Mouse (Mus musculus) layer of hippocampus, adult 18-20 months (tissue): ENCODE measurements around the gene D630045J12Rik. TPM values are rescaled to one million over a fixed set of nuclear protein-coding genes. Genes with fewer than 3 reads are reported as not detected.

ENCODE experiments used
- DNase-seq, 2 experiments: peaks; one replicate each; pipeline ENCODE4 v3.0.0; 2022; ENCODE audit warnings: low spot score in 2 of 2
- total RNA-seq, 2 experiments: library from RNA; stranded (reverse); gene quantifications; 2 replicates each; pipeline ENCODE4 v1.2.3; 2021

D630045J12Rik gene
- total RNA-seq, 2 experiments from 2014 or later = 35.1 to 36.3 TPM

DNA sequence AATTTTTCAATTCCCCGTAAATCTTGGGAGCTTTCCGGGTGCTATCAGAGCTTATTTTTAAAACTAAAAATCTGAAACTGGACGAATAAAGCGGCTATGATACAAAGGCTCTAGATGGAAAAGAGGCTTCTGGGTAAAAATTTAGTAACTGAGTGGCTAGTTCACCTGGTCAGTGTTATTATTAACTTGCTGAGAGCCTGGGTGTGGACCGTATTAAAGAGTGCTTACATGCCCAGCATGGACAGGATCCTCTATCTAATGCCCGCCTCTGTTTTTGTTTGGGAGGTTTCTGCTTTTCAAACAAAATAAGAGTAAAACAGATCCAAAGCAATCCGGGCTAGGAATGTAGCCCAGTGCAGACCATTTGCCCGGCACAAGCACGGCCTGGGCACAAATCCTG, 113.4 kb downstream of the D630045J12Rik start:
- DNase-seq = no peak

DNA sequence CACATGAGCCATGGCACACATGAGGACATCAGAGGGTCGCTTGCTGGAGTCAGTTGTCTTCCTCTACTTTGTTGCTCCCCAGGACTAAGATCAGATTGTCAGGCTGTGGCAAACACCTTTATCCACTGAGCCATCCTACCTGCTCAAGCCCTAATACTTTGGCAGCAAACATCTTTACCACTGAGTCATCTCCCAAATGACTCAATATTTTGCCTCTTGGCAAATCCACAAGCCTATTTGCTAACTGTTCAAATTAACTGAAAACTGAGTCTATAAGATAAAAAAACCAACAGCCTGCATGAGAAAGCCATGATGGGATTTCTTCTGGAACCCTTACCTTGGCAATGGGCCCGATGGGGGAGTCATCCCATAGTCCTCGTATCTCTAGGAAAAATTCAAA, 114.7 kb downstream of the D630045J12Rik start:
- DNase-seq = no peak

DNA sequence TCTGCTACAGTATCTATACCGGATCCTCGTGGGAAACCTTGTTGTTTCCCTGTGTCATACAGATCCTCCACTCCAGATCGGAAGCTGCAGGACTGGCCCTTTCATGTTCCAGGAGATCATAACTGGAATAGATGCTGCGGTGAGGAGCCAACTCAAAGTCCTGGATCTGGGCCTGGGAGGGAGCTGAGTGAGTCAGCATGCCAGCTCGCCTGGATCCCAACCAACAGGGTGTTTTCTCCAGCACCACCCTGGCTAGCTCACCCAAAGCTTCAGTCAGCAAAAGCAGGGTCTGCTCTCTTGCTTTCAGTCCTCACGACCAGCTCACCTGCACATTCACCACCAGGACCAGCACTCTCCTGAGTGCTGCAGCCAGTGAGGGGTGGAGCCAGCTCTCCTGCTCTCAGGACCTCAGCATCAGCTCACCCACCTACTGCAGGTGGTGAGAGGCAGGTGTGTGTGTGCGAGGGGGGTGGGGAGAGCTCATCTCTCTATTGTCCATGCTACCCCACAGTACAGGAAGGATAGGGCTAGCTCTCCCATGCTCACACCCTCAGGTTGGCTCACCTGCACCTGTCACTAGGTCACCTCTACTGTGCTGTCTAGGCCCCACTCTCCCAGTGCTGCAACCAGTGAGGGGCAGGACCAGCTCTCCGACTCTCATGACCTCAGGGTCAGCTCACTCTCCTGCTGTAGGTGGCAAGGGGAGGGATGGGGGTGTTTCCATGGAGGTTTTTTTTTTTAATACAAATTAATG, 118.8 kb downstream of the D630045J12Rik start:
- DNase-seq = peak; percentile 75 to 84

DNA sequence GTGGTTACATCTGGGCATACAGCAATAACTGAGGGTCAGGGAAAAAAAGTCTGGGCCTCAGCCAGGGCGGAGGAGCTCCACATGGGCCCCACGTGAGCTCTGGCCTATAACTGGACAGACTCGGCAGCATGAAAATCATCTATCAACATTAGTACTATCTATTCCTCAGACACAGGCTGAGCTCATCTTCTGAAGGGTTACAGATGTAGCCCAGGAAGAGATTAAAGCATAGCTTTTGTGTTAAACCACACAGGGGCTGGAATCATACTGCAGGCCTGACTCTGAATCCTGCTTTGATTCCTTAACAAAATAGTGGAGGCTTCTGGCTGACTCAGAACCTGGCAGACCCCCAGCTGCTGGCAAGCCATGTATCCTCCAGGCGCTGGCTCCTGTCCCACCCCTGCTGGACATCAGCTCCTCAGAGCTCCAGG, 122.0 kb downstream of the D630045J12Rik start:
- DNase-seq = no peak

DNA sequence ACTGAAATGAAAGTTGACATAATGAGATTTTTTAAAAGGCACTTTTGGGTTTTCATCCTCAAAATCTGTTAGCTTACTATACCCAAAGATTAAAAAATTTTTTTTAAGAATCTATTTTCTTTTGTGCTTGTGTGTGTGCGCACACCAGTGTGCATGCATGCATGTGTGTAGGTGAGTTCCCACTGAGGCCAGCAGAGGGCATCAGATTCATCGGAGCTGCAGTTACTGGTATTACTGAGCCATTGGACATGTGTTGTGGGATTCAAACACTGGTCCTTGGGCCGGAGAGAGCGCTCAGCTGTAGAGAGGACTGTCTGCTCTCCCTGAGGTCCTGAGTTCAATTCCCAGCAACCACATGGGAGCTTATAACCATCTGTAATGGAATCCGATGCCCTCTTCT, 123.9 kb downstream of the D630045J12Rik start:
- no peak for DNase-seq

DNA sequence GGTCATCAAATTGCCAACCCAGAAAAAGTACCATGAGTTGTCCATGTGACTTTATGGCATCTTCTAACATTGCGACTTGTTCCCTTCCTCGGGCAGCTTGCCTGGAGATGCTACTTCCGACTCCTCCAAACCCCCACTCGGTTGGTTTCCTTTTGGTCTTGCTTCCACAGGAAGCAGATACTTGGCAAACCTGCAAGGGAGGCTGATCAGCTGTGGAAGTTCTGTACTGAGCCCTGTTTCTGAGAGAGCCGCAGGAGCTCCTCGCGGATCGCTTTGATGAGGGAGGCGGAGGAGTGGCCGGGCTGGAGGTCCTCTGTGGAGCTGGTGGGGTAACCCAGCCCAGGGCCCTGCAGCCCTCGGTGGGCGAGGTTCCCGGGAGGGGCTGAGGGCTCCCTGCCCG, 125.7 kb downstream of the D630045J12Rik start:
- no peak for DNase-seq

DNA sequence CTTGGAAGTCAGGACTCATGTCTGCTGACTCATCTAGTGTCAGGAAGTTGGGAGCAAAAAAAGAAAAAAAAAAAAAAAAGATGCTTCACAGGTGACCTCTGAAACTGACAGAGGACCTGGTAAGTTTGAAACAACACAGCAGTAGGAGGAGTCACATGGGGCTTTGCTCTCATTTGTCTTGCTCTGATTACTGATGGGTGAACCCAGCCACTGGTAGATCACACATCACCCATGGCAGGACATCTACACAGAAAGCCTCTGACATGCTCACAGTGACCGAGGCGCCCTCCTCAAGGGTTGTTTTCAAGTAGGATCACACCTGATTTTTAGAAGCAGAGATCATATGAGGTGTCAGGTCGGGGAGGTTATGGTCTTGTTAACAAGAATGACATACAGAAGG, 128.3 kb downstream of the D630045J12Rik start:
- no peak for DNase-seq

DNA sequence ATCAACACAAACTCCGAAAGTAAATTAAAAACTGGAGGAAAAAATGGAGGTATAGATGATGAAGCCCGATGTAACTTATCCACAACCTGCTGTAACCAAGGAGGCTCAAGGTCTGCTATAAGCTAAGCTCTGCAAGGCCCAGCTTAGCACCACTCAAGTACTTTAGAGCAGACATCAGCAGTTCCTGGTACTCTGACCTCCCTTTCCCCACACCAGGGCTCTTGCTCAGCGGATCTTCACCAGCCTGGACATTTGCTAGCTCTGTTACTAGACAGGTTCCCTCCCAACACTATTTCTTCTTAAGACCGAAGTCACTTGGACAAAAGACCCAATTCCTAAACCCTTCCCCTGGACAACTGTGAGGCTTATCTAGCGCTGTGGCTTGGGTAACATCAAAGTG, 128.9 kb downstream of the D630045J12Rik start:
- no peak for DNase-seq

DNA sequence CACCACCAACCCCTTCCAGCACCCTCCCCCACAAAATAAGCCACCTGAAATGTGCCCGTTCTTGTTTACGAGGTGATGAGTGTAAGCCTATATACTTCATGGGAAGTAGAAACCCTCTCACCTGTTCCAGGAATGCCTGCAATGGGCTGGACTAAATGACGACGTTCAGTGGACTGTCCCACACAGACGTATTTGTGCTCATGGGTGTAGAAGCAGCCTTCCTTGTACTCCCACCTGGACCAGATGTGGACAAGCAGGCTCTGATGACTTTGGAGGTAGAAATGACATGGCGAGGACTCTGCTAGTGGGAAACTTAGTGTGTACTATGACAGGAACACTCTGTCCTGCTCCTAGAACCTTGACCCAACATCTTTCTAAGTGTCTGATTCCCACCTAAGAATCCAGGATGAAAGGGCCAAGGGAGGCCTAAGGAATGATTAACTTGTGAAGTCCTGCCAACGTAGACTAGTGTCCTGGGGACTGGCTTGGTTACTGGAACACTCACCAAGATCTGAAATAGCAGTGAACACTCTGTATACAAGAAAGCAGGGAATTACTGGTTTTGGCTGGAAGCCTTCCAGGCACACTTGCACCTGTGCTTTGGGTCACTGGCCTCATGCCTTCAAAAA, 129.5 kb downstream of the D630045J12Rik start, which contains the start of gene Atp6v0a4:
Atp6v0a4 (minus strand) TSS at position 380 of the 629 bp plus-strand sequence.
- DNase-seq = no peak

DNA sequence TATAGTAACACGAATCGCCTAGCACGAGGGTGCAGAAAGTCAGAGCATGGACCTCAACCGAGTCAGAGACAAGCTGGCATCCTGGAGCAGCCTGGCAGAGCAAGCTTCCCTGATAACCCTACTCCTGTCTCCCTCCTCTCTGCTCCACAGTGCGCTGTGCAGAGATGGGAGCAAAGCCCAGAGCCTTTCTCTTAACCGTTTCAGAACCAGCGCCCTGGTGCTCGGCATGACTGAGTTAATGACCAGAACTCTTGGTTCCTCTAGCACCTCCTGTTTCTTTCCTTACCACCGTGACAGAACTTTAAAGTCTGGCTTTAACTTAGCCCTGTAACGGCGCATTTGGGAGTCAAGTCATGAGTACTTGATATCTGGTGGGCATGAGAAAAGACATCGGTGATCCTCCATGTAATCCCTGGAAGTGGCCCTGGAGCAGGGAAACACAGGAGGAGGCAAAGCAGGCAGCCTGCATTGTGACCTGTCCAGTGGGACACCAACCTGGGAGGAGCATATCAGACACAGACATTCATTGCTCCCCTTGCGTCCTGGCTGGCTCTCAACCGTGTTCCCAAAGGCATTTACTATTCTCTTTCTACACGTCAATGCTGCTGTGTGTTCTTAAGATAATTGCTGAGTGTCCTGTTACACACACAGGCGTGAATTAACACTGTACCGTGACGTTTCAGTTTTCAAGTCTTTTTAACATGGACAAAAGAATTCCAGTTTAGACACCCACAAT, 130.2 kb downstream of the D630045J12Rik start:
- DNase-seq = no peak

DNA sequence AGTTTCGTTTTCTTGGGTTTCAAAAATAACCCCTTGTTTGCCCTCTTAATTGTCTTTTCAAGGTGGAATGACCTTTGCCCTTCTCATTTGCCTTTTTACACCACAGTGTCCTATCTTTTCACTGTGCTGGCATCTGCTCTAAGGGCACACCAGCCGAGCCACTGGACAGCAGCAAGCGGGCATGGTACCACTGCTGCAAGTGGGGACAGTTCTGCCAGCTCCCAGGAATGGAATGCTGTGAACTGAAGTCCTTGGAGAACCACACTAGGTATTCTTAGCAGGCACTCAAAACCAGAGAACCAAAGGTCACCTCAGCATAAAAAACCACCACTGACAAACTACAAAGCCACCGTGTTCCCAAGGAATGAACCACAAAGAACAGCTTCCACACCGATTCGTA, 131.0 kb downstream of the D630045J12Rik start:
- DNase-seq = no peak

DNA sequence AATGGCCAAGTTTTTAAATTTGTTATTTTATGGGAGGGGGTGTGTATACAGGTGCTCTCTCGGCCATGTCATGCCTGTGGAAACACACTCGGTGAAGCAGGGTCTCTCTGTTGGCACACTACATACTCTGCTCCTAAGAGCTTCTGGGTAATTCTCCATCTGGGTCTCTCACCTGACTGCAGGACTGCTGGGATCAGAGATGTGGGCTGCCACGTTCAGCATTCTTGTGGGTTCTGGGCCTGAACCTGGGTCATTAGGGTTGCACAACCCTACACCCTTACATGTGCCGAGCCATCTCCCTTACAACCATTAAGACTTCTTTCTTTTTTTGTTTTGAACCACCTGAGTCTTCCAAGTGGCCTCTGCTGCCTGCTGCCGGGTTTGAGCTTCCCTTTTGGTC, 132.0 kb downstream of the D630045J12Rik start:
- DNase-seq = no peak

DNA sequence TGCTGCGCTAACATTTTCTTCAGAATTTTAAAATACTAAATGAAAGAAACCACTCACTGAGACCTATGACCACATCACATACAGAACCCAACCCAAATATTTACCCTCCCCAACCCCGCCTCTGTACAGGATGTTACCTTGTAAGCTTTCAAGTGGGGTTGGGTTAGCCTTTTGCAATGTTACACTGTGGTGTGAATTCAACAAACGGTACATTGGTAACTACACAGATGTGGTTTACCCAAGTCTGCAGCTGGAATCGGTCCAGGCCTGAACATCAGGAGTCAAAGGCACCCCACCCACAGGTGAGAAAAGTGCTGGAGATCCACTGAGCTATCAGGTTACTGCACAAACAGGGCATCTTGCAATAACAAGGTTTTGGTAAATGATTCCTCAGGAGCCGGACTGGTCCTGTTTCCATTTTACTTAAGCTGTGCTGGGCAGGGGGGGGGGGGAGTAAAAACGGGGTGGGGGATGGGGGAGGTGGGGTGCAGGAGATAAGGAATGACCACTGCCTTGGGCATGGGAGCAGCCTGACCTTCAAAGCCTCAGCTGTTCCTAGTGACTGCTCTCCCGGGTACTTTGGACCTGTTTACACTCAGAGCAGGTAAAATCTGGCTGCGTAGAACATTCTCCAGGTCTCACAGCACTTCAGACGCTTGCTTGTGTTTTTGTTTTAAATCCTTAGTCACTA, 133.0 kb downstream of the D630045J12Rik start:
- DNase-seq = no peak

DNA sequence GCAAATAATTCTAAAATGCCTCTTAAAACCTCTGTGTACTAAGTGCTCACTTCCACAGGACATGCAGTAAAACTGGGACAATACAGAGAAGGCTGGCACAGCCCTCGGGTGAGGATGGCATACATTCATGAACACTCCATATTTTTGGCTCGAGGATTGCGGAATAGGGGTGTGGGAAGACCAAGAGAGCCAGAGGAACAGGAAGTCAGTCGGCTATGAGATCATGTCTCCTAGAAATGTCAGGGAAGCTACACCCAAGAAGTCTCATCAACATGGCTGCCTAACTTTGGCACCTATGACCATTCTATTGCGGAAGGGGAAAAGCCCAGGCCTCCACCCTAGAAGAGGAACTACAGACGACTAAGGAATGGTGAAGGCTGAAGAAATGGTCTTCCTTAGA, 135.5 kb downstream of the D630045J12Rik start:
- DNase-seq = no peak

DNA sequence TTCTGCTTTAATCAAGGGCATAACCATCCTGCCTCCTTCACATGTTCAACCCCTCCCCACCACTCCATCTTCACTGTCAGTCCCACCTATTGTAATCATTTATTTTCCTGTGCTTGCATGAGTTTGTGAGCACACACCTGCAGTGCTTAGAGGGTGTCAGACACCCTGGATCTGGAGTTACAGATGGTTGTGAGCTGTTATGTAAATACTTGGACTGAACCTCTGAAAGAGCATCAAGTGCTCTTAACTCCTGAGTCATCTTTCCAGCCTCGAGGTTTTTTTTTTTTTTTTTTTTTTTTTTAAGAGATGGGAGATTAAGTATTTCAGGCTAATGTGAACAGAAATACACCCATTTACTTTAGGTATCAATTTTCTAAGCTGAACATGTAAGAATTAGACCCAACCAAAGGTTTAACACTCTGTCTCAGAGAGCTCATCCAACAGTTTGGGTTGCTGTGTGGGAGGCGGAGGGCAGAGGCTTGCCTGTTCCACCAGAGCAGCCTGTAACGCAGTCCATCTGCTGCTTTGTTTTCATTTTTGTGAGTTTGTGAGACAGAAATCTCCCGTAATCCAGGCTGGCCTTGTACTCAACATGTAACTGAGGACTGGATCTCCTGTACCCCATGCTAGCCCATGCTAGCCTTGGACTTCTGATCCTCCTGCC, 137.6 kb downstream of the D630045J12Rik start:
- DNase-seq = peak; percentile 73 to 87

DNA sequence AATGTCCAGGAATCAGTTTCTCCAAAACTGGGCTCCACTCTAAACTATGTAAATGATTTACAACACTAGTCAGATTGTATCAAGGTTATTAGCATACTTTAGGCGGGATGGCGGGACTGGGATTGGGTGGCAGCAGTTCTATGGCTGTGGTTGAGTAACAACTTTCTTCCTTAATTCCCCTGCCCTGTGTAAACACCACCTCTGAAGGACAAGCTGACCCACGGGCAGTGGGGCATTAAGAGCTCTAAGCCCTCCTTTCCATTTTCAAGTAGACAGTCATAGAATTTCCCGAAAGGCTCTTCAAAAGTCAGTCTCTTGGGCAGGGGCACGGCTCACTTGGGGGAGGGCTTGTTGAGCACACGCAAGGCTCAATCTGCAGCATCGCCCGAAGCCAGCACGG, 142.9 kb downstream of the D630045J12Rik start:
- no peak for DNase-seq

DNA sequence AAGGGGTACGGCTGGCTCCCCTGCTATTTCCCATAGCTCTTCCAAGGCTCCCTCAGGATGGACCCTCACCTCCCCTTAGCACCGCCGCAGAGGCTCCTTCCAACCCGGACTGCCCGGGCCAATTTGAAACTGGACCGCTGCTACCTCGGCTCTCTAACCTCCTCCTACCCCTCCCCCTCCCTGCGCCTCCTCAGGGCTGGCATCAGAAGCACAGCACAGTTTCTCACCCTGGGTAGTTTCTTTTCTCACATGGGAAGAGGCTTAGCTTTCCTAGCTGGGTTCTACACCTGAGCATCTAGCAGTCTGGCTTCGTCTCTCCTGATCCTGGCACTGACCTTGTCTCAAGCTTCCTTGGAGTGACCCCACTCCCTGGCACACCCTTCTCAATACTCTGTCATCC, 143.9 kb downstream of the D630045J12Rik start:
- DNase-seq = no peak

DNA sequence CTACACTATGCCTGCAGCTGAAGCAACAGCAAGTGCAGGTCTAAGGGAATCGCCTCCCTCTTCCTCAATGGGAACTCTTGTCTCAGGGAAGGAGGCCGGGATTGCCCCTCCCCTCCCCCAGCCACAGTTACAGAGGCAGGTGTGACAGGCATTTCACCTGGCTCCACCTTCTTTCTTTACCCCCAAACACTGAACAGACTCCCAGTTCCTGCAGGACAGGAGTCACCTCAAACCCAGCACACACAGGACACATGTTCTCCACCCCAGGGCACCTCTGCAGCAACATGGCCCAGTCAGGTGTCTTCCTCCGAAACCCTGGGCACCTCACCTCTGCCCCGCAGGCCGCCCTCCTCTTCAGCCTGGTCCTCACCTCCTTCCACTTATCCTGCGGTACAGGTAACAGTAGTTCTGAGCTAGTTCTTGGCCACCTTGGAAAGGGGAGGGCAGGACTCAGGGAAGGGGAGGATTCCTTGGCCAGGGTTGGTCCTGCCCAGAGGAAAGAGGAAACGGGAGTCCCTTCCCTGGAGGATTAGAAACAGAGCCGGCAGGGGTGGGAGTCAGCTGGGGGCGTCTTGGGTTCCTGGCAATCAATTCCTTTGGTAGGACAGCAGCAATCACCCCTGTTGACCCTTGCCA, 144.5 kb downstream of the D630045J12Rik start, which contains the start of gene Tmem213:
Tmem213 (plus strand) TSS at position 96 of the 636 bp plus-strand sequence.
- no peak for DNase-seq

DNA sequence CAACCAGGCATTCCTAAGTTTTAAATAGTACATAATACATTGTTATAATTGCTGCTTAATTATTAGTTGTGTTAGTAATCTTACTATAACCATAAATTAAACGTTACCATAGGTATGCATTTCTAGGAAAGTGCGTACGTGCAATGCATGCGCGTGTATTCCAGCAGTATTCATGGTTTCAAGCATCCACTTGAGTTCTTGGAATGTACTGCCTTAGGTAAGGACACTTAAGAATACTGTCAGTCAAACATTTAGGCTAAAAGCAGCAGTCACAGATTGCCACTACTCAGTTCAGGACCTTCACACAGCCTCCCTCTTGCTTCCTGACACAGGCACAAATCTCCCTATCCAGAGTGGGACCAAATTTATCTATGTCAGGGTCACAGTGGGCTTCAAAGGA, 145.4 kb downstream of the D630045J12Rik start:
- DNase-seq = no peak

DNA sequence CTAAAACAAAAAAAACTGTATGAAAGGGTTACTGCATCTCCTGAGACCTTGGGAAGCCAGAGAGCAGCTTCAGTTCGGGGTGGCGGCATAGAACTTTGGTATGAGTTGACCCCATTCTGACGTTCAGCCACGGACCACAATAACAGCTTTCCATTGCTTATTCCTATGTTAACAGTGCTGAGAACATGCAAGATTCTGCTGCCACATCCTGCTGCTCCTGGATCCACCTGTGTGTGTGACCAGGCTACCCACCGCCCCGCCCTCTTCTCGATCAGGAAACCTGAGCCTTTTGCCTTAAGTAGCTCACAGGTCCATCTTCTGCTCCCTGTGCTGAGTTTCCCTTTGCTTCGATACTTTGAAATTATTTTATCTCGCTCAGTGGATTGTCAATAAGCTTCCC, 147.9 kb downstream of the D630045J12Rik start:
- DNase-seq = no peak
